Mouse (Mus musculus): Measurements from ENCODE around the gene Atg4d. TPM values are rescaled to one million over a fixed set of nuclear protein-coding genes. Genes with fewer than 3 reads are reported as not detected.
A peak's percentile ranks its signal among the peaks of the same experiment; 100 is the strongest.
"Not testable (repeated sequence)": the region's sequence is repeated elsewhere in the genome, so short reads cannot be mapped to it uniquely, and the experiment has no call there.

Atg4d gene
- total and polyA plus RNA-seq, 3 experiments: 83.9 to 99.7 TPM; not detected in 1

- peaks cover 12 to 38% of the 10 kb centered on the region in 2 experiments for H3K36me3 ChIP-seq (ENCODE audit: control insufficient read depth in 1 of 2, insufficient read depth in 2 of 2, low read length in 2 of 2)
- DNase-seq (ENCODE audit: low read depth, low spot score): peak; percentile 56
These were observed 4.5 kb downstream of the Atg4d start for GRCm38 (mm10) chr9:21269590-21269989.

GRCm38 (mm10) chr9:21272391-21272790 lies 7.3 kb downstream of the Atg4d start:
- TF ChIP-seq HCFC1 (IDR thresholded peaks at IDR 0.05; ENCODE audit: low read depth, low read length) (no peak), NRF1 (IDR thresholded peaks at IDR 0.05; ENCODE audit: insufficient read depth, low read depth, low read length, poor library complexity, severe bottlenecking) (no peak), POLR2A (IDR thresholded peaks at IDR 0.05; ENCODE audit: control insufficient read depth in 1 of 2, insufficient read depth in 1 of 2, low read depth in 1 of 2, low read length in 2 of 2, poor library complexity in 1 of 2) (peak in 1 of 2 experiments; percentile 55; a peak in 1 of 4 replicates), ZMIZ1 (IDR thresholded peaks at IDR 0.05; ENCODE audit: low read depth, low read length) (0 out of 2 replicates have a peak, but pooled peaks have one; percentile 20), ELF1 (IDR thresholded peaks at IDR 0.05; ENCODE audit: low read depth, low read length) (no peak)

More at GRCm38 (mm10) chr9:21269590-21269989, 4.5 kb downstream of the Atg4d start:
- not testable (repeated sequence) for H3K9me3 ChIP-seq (replicated peaks; ENCODE audit: insufficient read depth, low read length); H3K27ac ChIP-seq (ENCODE audit: control insufficient read depth, low read depth, low read length); H3K4me3 ChIP-seq (ENCODE audit: control insufficient read depth in 1 of 2, insufficient read depth in 1 of 2, low read depth in 2 of 2, low read length in 2 of 2); H3K27me3 ChIP-seq (ENCODE audit: control insufficient read depth in 1 of 2, insufficient read depth in 2 of 2, low read length in 2 of 2); H3K9ac ChIP-seq (ENCODE audit: control insufficient read depth, low read depth, low read length, poor library complexity, severe bottlenecking)
- Histone ChIP-seq H3K4me1 (ENCODE audit: control insufficient read depth in 1 of 2, insufficient read depth in 2 of 2, low read length in 2 of 2) (peaks cover 8 to 14% of the 10 kb centered on the region in 2 experiments; a peak in 3 of 4 replicates), H3K79me2 (ENCODE audit: control insufficient read depth, insufficient read depth, low read length, poor library complexity) (peaks cover 22% of the 10 kb centered on the region)
- TF ChIP-seq RAD21 (IDR thresholded peaks at IDR 0.05; ENCODE audit: low read depth, low read length): peak; percentile 18
- peak; percentile 28 for TF ChIP-seq SMC3 (IDR thresholded peaks at IDR 0.05; ENCODE audit: low read depth, low read length)
- peak in 1 of 3 experiments; percentile 41; a peak in 2 of 6 replicates for TF ChIP-seq CTCF (IDR thresholded peaks at IDR 0.05 in 2 of 3, conservative IDR thresholded peaks at IDR 0.05 in 1 of 3; ENCODE audit: control insufficient read depth in 1 of 3, insufficient read depth in 1 of 3, low read depth in 2 of 3, low read length in 3 of 3, poor library complexity in 1 of 3, severe bottlenecking in 1 of 3)
- TF ChIP-seq ZNF384 (IDR thresholded peaks at IDR 0.05; ENCODE audit: low read depth, low read length): peak; percentile 94
- TF ChIP-seq ZMIZ1 (IDR thresholded peaks at IDR 0.05; ENCODE audit: low read depth, low read length): 0 out of 2 replicates have a peak, but pooled peaks have one; percentile 2

GRCm38 (mm10) chr9:21273094-21273493 lies 8.0 kb downstream of the Atg4d start:
- H3K27me3 ChIP-seq (ENCODE audit: control insufficient read depth in 1 of 2, insufficient read depth in 2 of 2, low read length in 2 of 2): no peaks in the 10 kb centered on the region
- DNase-seq (ENCODE audit: low read depth, low spot score): peak; percentile 45
- H3K36me3 ChIP-seq (ENCODE audit: control insufficient read depth in 1 of 2, insufficient read depth in 2 of 2, low read length in 2 of 2): peaks cover 0 to 61% of the 10 kb centered on the region in 2 experiments; a peak in 2 of 4 replicates
- no peaks in the 10 kb centered on the region for H3K9me3 ChIP-seq (replicated peaks; ENCODE audit: insufficient read depth, low read length)
- H3K79me2 ChIP-seq (ENCODE audit: control insufficient read depth, insufficient read depth, low read length, poor library complexity): no peaks in the 10 kb centered on the region
- no peak overlapping the region for H3K4me3 ChIP-seq (ENCODE audit: control insufficient read depth in 1 of 2, insufficient read depth in 1 of 2, low read depth in 2 of 2, low read length in 2 of 2)
- H3K27ac ChIP-seq (ENCODE audit: control insufficient read depth, low read depth, low read length): no peak overlapping the region
- 0 out of 2 replicates have a peak, but pooled peaks have one; percentile 36 for TF ChIP-seq MYB (IDR thresholded peaks at IDR 0.05; ENCODE audit: low read depth, low read length)
- TF ChIP-seq E2F4 (IDR thresholded peaks at IDR 0.05; ENCODE audit: borderline replicate concordance, low read depth, low read length): no peak
- TF ChIP-seq USF1 (IDR thresholded peaks at IDR 0.05; ENCODE audit: low read depth, low read length): no peak
- TF ChIP-seq POLR2A (IDR thresholded peaks at IDR 0.05; ENCODE audit: control insufficient read depth in 1 of 2, insufficient read depth in 1 of 2, low read depth in 1 of 2, low read length in 2 of 2, poor library complexity in 1 of 2): peak in 1 of 2 experiments; percentile 41; a peak in 2 of 4 replicates
- TF ChIP-seq NRF1 (IDR thresholded peaks at IDR 0.05; ENCODE audit: insufficient read depth, low read depth, low read length, poor library complexity, severe bottlenecking): no peak
- no peak for TF ChIP-seq ZC3H11A (IDR thresholded peaks at IDR 0.05; ENCODE audit: low read depth, low read length)
- no peak for TF ChIP-seq TAL1 (IDR thresholded peaks at IDR 0.05; ENCODE audit: low read length)
- no peak for TF ChIP-seq ZMIZ1 (IDR thresholded peaks at IDR 0.05; ENCODE audit: low read depth, low read length)
- TF ChIP-seq SMC3 (IDR thresholded peaks at IDR 0.05; ENCODE audit: low read depth, low read length): peak; percentile 20; the same call in 1 of the 2 replicates
- TF ChIP-seq ZKSCAN1 (IDR thresholded peaks at IDR 0.05; ENCODE audit: low read depth, low read length): no peak
- TF ChIP-seq POLR2AphosphoS5 (IDR thresholded peaks at IDR 0.05; ENCODE audit: borderline replicate concordance, low read depth, low read length): peak; percentile 44; the same call in 1 of the 2 replicates
- no peak for TF ChIP-seq GATA1 (IDR thresholded peaks at IDR 0.05; ENCODE audit: low read depth, low read length)
- no peak for TF ChIP-seq ZNF384 (IDR thresholded peaks at IDR 0.05; ENCODE audit: low read depth, low read length)
- TF ChIP-seq MAZ (IDR thresholded peaks at IDR 0.05; ENCODE audit: low read depth, low read length): no peak
- no peak for TF ChIP-seq BHLHE40 (IDR thresholded peaks at IDR 0.05; ENCODE audit: borderline replicate concordance, low read depth, low read length)
- peak; percentile 62 for TF ChIP-seq POLR2AphosphoS2 (IDR thresholded peaks at IDR 0.05; ENCODE audit: low read length)
- H3K9ac ChIP-seq (ENCODE audit: control insufficient read depth, low read depth, low read length, poor library complexity, severe bottlenecking): no peak overlapping the region
- H3K4me1 ChIP-seq (ENCODE audit: control insufficient read depth in 1 of 2, insufficient read depth in 2 of 2, low read length in 2 of 2): no peaks in the 10 kb centered on the region

More at GRCm38 (mm10) chr9:21272391-21272790, 7.3 kb downstream of the Atg4d start:
- Histone ChIP-seq H3K27ac (ENCODE audit: control insufficient read depth, low read depth, low read length) (no peak overlapping the region), H3K36me3 (ENCODE audit: control insufficient read depth in 1 of 2, insufficient read depth in 2 of 2, low read length in 2 of 2) (peaks cover 0 to 58% of the 10 kb centered on the region in 2 experiments; a peak in 2 of 4 replicates), H3K27me3 (ENCODE audit: control insufficient read depth in 1 of 2, insufficient read depth in 2 of 2, low read length in 2 of 2) (no peaks in the 10 kb centered on the region), H3K4me3 (ENCODE audit: control insufficient read depth in 1 of 2, insufficient read depth in 1 of 2, low read depth in 2 of 2, low read length in 2 of 2) (no peak overlapping the region), H3K79me2 (ENCODE audit: control insufficient read depth, insufficient read depth, low read length, poor library complexity) (peaks cover 1% of the 10 kb centered on the region; the same call in 1 of the 2 replicates), H3K9ac (ENCODE audit: control insufficient read depth, low read depth, low read length, poor library complexity, severe bottlenecking) (no peak overlapping the region), H3K9me3 (replicated peaks; ENCODE audit: insufficient read depth, low read length) (no peaks in the 10 kb centered on the region), H3K4me1 (ENCODE audit: control insufficient read depth in 1 of 2, insufficient read depth in 2 of 2, low read length in 2 of 2) (no peaks in the 10 kb centered on the region)
- peak; percentile 43 for DNase-seq (ENCODE audit: low read depth, low spot score)
